Mouse (Mus musculus) CH12.LX (cell line): ENCODE data around the gene Arhgef2. TPM values are rescaled to one million over a fixed set of nuclear protein-coding genes. Genes with fewer than 3 reads are reported as not detected.

Source experiments
- DNase-seq: peaks from one replicate; pipeline ENCODE4 v3.0.0-alpha.2; 2013; ENCODE audit errors: extremely low read depth
- H3K27ac ChIP-seq: 2 replicates; pipeline ENCODE4 v1.5.1; 2012; ENCODE audit warnings: low read depth, mild to moderate bottlenecking, control low read depth, moderate library complexity; ENCODE audit not compliant: insufficient read depth
- H3K27me3 ChIP-seq: replicated peaks from 2 replicates; pipeline ENCODE3; 2012; ENCODE audit warnings: inconsistent platforms
- H3K36me3 ChIP-seq, 2 experiments: replicated peaks in 1 of 2; 2 replicates each; pipeline versions ENCODE3 to v1.6.1; 2012; ENCODE audit warnings: inconsistent platforms in 1 of 2, low read length in 1 of 2, mild to moderate bottlenecking in 1 of 2, mixed read lengths in 1 of 2, moderate library complexity in 1 of 2; ENCODE audit not compliant: control insufficient read depth in 1 of 2, insufficient read depth in 1 of 2
- H3K4me1 ChIP-seq, 2 experiments: 2 replicates each; pipeline ENCODE4 v1.6.1; 2012; ENCODE audit warnings: inconsistent platforms in 1 of 2, moderate library complexity in 1 of 2; ENCODE audit not compliant: insufficient read depth in 2 of 2, control insufficient read depth in 1 of 2
- H3K4me2 ChIP-seq: 2 replicates; pipeline ENCODE4 v1.6.1; 2012; ENCODE audit warnings: low read depth, mild to moderate bottlenecking, control low read depth; ENCODE audit not compliant: poor library complexity, insufficient read depth, severe bottlenecking
- H3K4me3 ChIP-seq, 3 experiments: fragments of 150-350 bp in 1 of 3; sonication (generic) in 1 of 3; replicated peaks in 1 of 3; 2 replicates each; pipeline versions ENCODE3 to v1.5.1; 2011 to 2012; ENCODE audit warnings: low read depth in 2 of 3, low read length in 2 of 3, mild to moderate bottlenecking in 2 of 3, moderate library complexity in 2 of 3, control low read depth in 1 of 3, improper control_type of control experiment in 1 of 3, inconsistent platforms in 1 of 3, mixed read lengths in 1 of 3; ENCODE audit not compliant: poor library complexity in 1 of 3
- H3K79me2 ChIP-seq: replicated peaks from 2 replicates; pipeline ENCODE4 v1.6.1; 2012; ENCODE audit warnings: mild to moderate bottlenecking, moderate library complexity; ENCODE audit not compliant: control insufficient read depth, poor library complexity, insufficient read depth, severe bottlenecking; ENCODE audit errors: extremely low read depth
- H3K9ac ChIP-seq: 2 replicates; pipeline ENCODE4 v1.6.1; 2012; ENCODE audit warnings: low read depth, mild to moderate bottlenecking, control low read depth, moderate library complexity; ENCODE audit not compliant: insufficient read depth
- H3K9me3 ChIP-seq: replicated peaks from 2 replicates; pipeline ENCODE3; 2012; ENCODE audit warnings: low read length, inconsistent platforms, mixed read lengths
- CHD1 ChIP-seq: IDR thresholded peaks from 2 replicates; pipeline ENCODE4 v1.6.1; 2012; ENCODE audit warnings: low read depth, low read length, improper control_type of control experiment, inconsistent platforms
- ELF1 ChIP-seq: IDR thresholded peaks from 2 replicates; pipeline ENCODE4 v1.6.1; 2014; ENCODE audit warnings: low read depth, mild to moderate bottlenecking, inconsistent platforms, low read length, improper control_type of control experiment
- ETS1 ChIP-seq: conservative IDR thresholded peaks from 2 replicates; pipeline ENCODE4 v1.6.1; 2012; ENCODE audit warnings: low read depth, mild to moderate bottlenecking, inconsistent platforms, low read length, improper control_type of control experiment, moderate library complexity
- HCFC1 ChIP-seq: IDR thresholded peaks from 2 replicates; pipeline ENCODE4 v1.6.1; 2012; ENCODE audit warnings: low read depth, mild to moderate bottlenecking, inconsistent platforms, low read length, improper control_type of control experiment
- JUN ChIP-seq: IDR thresholded peaks from 2 replicates; pipeline ENCODE4 v1.6.1; 2011; ENCODE audit warnings: low read depth, mild to moderate bottlenecking, low read length, improper control_type of control experiment, moderate library complexity; ENCODE audit not compliant: insufficient read depth
- JUND ChIP-seq: conservative IDR thresholded peaks from 2 replicates; pipeline ENCODE4 v1.6.1; 2011; ENCODE audit warnings: low read depth, low read length, improper control_type of control experiment
- MAX ChIP-seq: IDR thresholded peaks from 2 replicates; pipeline ENCODE4 v1.6.1; 2011; ENCODE audit warnings: low read length, improper control_type of control experiment
- MYC ChIP-seq: IDR thresholded peaks from 2 replicates; pipeline ENCODE4 v1.6.1; 2011; ENCODE audit warnings: low read depth, mild to moderate bottlenecking, improper control_type of control experiment, low read length
- NELFE ChIP-seq: IDR thresholded peaks from 2 replicates; pipeline ENCODE4 v1.6.1; 2011; ENCODE audit warnings: low read depth, low read length, improper control_type of control experiment
- POLR2A ChIP-seq: IDR thresholded peaks from 2 replicates; pipeline ENCODE4 v1.6.1; 2011; ENCODE audit warnings: low read depth, mild to moderate bottlenecking, improper control_type of control experiment, low read length
- SIN3A ChIP-seq: IDR thresholded peaks from 2 replicates; pipeline ENCODE4 v1.6.1; 2012; ENCODE audit warnings: low read length, improper control_type of control experiment, inconsistent platforms
- TCF12 ChIP-seq: IDR thresholded peaks from 2 replicates; pipeline ENCODE4 v1.6.1; 2014; ENCODE audit warnings: low read depth, mild to moderate bottlenecking, inconsistent platforms, low read length, improper control_type of control experiment
- UBTF ChIP-seq: IDR thresholded peaks from 2 replicates; pipeline ENCODE4 v1.6.1; 2012; ENCODE audit warnings: low read depth, mild to moderate bottlenecking, inconsistent platforms, low read length, improper control_type of control experiment, moderate library complexity
- USF1 ChIP-seq: IDR thresholded peaks from 2 replicates; pipeline ENCODE4 v1.6.1; 2014; ENCODE audit warnings: low read depth, mild to moderate bottlenecking, inconsistent platforms, low read length, improper control_type of control experiment
- ZC3H11A ChIP-seq: IDR thresholded peaks from 2 replicates; pipeline ENCODE4 v1.6.1; 2012; ENCODE audit warnings: low read depth, mild to moderate bottlenecking, inconsistent platforms, low read length, improper control_type of control experiment
- ZNF384 ChIP-seq: IDR thresholded peaks from 2 replicates; pipeline ENCODE4 v1.6.1; 2012; ENCODE audit warnings: low read depth, low read length, improper control_type of control experiment, inconsistent platforms
- dilution Hi-C: fragments of 300-500 bp; cut with MboI; formaldehyde crosslinking; loops from 2 replicates; pipeline ENCODE4 v1.14.3; 2020; ENCODE audit warnings: low sequenced_read_pairs; ENCODE audit not compliant: extremely low pct_unique_long_range_greater_than_20kb, extremely low pct_ligation_motif_present
- in situ Hi-C: fragments of 300-500 bp; cut with MboI; formaldehyde crosslinking; loops from 3 replicates; pipeline ENCODE4 v1.14.3; 2019; ENCODE audit warnings: low sequenced_read_pairs, low pct_ligation_motif_present, low pct_unique_long_range_greater_than_20kb, mixed read lengths
- polyA plus RNA-seq: library from polyadenylated mRNA; unstranded; fragments of >175 nt; gene quantifications from 2 replicates; pipeline ENCODE4 v1.2.1, GENCODE M21; 2012; ENCODE audit warnings: low read depth; ENCODE audit not compliant: insufficient read length
- total RNA-seq, 2 experiments: library from RNA; depleted of rRNA; stranded (reverse); fragments of 300-350 nt in 1 of 2; fragments of >200 nt in 1 of 2; gene quantifications; 2 replicates each; pipeline ENCODE4 v1.2.3; 2012 to 2014

The Arhgef2 gene
- total and polyA plus RNA-seq, 3 experiments: 18.5 to 43.9 (median 43.1) TPM

- no peaks in the 10 kb centered on the region for H3K27me3 ChIP-seq
- DNase-seq: no peak
- TF ChIP-seq CHD1: no peak; the same call in 1 of the 2 replicates
- 0 out of 2 replicates have a peak, but pooled peaks have one; percentile 6 for TF ChIP-seq POLR2A
- no peak for TF ChIP-seq ETS1
- no peak for TF ChIP-seq MAX
- TF ChIP-seq ZNF384: no peak
- no peak for TF ChIP-seq JUN
- TF ChIP-seq SIN3A: no peak
- peak; percentile 17; the same call in 1 of the 2 replicates for TF ChIP-seq UBTF
- no peak for TF ChIP-seq NELFE
- no peak for TF ChIP-seq ZC3H11A
- 0 out of 2 replicates have a peak, but pooled peaks have one; percentile 1 for TF ChIP-seq TCF12
- TF ChIP-seq HCFC1: 0 out of 2 replicates have a peak, but pooled peaks have one; percentile 4
- H3K27ac ChIP-seq: peak overlapping the region; percentile 82
- H3K9me3 ChIP-seq: no peaks in the 10 kb centered on the region
- H3K4me3 ChIP-seq: no peak overlapping the region
- H3K36me3 ChIP-seq: peaks cover 26 to 35% of the 10 kb centered on the region in 2 experiments
- peak overlapping the region; percentile 22; the same call in 1 of the 2 replicates for H3K9ac ChIP-seq
- H3K79me2 ChIP-seq: no peaks in the 10 kb centered on the region
- peaks cover 45 to 82% of the 10 kb centered on the region in 2 experiments for H3K4me1 ChIP-seq
- peak overlapping the region; percentile 73; the same call in 1 of the 2 replicates for H3K4me2 ChIP-seq
- in situ Hi-C loops: no loop called here
- dilution Hi-C loops: no loop called here
Measured at GRCm38 (mm10) chr3:88648452-88649168, 42.8 kb downstream of the Arhgef2 start.

GRCm38 (mm10) chr3:88649186-88649585 lies 43.4 kb downstream of the Arhgef2 start:
- H3K4me1 ChIP-seq: peaks cover 48 to 88% of the 10 kb centered on the region in 2 experiments
- no peak overlapping the region for H3K4me2 ChIP-seq
- in situ Hi-C loops (no loop called here), dilution Hi-C loops (no loop called here)
- no peaks in the 10 kb centered on the region for H3K79me2 ChIP-seq
- H3K27me3 ChIP-seq: no peaks in the 10 kb centered on the region
- H3K9me3 ChIP-seq: no peaks in the 10 kb centered on the region
- H3K9ac ChIP-seq: no peak overlapping the region
- no peak for TF ChIP-seq MAX
- no peak for TF ChIP-seq NELFE
- no peak for TF ChIP-seq MYC
- TF ChIP-seq ELF1: no peak
- TF ChIP-seq USF1: no peak
- no peak for TF ChIP-seq JUND
- no peak for DNase-seq
- peaks cover 21 to 29% of the 10 kb centered on the region in 2 experiments for H3K36me3 ChIP-seq
- H3K27ac ChIP-seq: peak overlapping the region; percentile 92; the same call in 1 of the 2 replicates
- no peak overlapping the region for H3K4me3 ChIP-seq
